Mouse (Mus musculus) cerebellum, adult 9-11 months (tissue): ENCODE measurements around the gene Prkacb.
"Not testable (repeated sequence)": the region's sequence is repeated elsewhere in the genome, so short reads cannot be mapped to it uniquely, and the experiment has no call there.

ENCODE experiments used
- DNase-seq: peaks from one replicate; pipeline ENCODE4 v3.0.0; 2022

Gene Prkacb

GRCm38 (mm10) chr3:146776711-146777110 is 36.1 kb downstream of the Prkacb start:
- DNase-seq = no peak

DNA sequence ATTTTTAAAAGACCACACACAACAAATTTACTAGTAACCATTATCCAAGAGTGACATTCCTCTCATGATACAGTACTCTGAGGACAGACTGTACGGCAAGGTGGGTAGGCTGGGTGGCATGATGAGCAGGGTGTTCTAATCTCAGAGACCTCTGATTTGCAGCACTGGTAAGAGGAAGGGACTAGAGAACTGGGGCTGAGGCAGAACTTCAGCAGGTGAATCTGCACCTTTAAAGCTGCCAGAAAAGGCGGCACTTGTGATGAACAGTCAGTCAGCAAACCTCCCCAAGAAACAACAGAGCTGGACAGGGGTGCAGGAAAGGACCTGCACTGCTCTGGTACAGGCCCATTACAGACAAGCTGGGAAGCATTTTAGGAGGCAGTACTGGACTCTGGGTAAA is 41.9 kb downstream of the Prkacb start:
- peak; percentile 46 for DNase-seq

DNA sequence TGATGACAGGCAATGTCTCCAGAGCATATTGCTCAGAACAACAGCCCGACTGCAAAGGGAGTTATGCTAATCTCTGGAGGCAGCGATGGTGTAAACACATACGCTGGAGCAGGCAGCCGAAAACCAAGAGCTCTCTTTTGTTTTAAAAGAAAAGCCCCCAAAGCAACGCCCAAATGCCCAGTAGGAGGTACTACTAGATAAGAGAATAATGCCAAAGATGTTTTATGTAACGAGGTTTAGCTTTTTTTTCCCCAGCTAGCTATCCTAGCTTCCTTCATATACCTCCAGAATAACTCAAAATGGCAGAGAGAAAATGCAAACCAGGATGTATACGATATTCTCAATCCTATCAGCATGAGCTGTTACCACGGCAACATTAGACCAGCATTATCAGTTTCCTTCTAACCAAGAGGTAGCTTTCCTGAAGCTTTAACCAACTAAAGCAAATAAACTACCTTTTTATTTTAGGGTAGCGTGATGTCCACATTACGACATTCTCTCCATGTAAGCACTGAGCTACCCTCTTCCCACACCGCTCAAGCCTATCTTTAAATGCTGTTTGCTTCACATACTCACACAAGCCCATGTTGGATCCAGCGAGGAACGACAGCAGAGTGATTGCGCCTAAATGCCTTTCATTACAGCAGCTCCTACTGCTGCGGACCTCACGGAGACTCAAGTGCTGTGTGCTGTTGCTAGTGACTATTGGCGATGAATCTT is 42.7 kb downstream of the Prkacb start:
- peak; percentile 65 for DNase-seq

DNA sequence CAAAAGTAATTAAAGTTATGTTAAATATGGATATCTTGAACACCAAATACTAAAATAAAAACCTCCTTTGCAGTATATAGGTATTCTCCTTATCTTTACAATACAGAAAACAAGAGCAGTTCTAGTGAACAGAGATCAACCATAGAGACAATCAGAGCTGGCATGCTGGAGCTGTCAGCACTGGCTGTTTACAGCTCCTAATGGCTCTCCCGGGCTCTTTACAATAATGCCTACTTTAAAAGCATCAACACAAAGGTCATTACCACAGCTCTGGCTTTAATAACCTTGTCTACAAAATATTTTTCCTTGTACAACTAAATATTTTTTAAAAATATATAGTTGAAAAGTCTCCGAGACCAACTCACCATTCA is 43.2 kb downstream of the Prkacb start:
- no peak for DNase-seq

DNA sequence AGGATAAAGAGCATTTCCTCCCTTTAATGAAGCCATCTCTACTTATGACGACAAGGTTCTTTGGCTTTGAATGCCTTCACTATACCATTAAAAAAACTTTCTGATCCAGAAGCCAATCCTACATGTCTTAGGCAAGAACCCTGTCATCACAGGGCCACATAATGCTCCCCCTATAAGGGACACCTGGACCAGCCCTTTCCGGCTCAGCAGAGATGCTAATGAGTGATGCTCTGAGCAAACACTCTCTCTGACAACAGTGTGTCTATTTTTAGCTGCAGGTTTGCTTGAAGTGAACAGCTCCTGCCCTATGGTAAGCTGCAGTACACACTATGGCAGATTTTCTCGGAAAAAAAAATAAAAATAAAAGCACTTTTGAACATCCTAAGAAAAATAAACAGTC is 43.9 kb downstream of the Prkacb start:
- DNase-seq = peak; percentile 79

DNA sequence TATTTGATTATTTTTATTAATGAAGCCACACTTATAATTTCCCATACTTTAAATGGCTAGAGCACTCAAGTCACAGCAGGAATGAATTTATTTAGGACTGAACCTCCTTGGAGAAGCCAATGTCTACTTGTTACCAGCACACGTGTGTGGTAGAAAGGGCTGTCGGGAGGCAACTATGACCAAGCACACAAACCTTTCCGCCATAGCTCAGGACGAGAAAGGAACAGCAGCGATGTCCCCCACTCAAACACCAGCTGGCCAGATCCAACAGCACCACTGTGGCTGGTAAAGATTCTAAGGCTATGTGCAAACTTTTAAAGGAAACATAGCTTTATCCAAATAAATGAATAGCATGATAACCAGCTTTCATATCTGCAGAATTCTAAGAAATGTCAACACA is 44.4 kb downstream of the Prkacb start:
- DNase-seq = no peak

- no peak for DNase-seq
Observed at GRCm38 (mm10) chr3:146766701-146767181, 46.0 kb downstream of the Prkacb start.

DNA sequence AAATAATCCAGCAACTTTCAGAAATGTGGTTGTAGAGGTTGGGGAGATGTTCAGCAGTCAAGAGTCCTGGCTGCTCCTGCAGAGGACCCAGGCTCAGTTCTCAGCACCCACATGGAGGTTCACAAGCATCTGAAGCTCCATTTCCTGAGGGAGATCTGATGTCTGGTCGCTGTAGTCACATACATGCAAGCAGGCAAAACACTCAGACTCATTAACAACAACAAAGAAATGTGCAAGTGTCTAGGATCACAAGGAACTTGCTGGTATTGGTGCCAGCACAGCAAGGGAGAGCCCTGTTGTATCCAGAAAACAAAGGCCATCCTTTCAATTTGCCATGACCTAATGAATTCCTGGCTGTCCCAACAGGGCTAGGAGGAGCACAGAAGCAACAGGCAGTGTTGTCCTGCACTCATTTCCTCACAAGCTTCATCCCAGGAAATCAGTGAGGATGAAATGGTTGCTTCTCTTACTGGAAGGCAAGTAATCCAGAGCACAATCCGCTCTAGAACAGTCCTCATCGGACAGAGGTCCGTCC is 46.7 kb downstream of the Prkacb start:
- DNase-seq = no peak

- DNase-seq = no peak
Observed at GRCm38 (mm10) chr3:146764871-146765529, 47.8 kb downstream of the Prkacb start.

- DNase-seq = not testable (repeated sequence)
Observed at GRCm38 (mm10) chr3:146763054-146763453, 49.7 kb downstream of the Prkacb start.

DNA sequence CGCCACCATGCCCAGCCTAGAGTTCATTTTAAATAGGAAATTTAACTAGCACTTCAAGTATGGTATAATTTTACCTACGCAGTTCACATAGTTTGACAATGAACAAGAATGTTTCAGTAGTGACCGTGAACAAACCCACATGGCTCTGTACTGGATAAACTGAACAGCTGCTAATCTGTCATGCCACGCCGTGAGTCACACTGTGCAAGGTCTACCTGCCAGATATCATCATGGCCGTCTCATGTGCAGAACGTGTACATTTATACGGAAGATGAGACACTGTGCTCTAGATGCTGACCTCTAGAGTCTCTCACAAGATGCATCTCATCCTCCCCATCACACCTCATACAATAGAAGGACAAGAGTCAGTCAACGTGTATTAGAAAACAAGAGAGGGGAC is 51.5 kb downstream of the Prkacb start:
- DNase-seq = no peak

DNA sequence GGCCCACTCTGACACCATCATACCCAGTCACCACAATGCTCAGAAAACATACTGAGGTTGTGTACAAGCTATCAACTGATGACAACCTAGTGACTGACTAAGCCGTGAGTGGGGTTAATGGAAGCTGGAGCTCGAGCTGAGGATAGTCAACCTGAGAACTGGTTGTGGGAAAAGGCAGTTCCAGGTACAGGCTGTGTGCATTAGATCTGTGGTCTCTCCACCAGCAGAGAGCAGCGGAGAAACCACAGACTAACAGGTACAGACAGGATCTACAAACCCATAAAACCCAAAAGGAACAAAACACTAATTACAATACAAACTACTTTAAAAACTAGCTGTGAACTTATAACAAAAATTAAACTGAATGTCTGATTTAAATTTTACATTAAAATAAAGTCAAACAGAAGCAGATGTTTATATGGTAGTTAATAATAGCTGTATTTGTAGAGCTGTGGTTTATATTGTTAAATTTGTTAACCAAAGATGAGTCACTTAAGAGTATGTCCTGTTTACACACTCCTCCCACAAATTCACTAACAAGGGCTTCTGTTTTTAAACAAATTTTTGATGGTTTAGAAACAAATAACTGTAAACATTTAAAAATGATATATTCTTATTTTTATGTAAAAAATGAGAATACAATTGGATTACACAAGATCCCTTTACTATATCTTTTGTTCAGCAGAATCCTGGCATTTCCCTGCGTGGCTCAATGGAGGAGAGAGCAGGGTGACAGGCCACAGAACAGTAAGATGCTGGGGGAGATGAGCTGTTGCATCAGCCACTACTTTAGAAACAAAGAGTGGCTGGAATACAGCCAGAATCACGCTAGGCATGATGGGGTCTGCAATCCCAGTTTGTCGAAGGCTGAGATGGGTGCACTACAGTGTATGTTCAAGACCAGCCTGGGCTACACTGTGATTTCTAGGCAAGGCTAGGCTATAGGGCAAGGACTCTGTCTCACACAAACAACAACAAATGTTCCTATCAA is 54.5 kb downstream of the Prkacb start:
- DNase-seq = no peak

- DNase-seq = no peak
Observed at GRCm38 (mm10) chr3:146754270-146754669, 58.5 kb downstream of the Prkacb start.

DNA sequence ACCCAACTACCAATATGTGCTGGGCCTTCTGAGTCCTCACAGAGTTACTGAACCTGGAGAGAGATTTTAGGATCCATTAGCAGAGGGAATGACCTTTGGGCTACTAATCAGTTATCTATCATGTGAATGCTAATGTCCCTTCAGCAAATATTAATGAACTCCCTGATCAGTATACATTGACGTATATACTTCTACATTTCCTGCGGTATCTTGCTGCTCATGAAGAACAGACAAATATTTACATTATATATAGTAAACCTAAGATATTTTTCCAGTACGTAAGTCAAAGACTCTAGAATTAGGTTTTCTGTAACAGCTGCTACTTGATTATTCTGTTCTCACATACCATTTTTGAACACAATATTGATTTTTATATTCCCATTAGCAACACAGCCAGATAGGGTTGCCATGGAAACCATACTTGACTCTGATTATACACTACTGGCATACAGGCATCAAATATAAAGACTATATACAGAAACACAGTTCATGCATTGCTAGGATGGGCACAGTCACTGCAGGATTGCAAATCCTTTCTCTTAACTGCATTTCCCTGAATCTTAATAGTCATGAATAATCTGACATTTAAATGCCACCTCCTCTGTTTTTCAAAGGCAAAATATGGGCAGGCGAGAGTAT is 71.1 kb downstream of the Prkacb start:
- no peak for DNase-seq

DNA sequence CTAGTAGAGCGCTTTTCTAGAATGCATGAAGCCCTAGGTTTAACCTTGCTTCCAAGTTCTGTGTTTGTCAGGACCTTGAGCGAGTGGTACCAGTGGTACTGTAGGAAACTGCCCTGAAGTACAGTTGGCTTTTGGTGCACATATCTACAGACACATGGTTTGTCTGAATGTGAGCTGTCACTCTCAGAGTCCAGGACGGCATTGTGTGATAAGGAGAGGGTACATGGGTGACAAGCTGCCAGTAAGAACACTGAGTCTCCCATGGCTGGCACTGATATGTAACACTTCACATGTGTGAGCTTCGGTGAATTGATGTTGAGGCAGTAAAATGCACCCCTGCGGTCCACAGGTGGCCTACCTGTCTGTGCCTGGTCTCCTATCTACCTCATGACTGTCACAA is 71.6 kb downstream of the Prkacb start:
- no peak for DNase-seq

DNA sequence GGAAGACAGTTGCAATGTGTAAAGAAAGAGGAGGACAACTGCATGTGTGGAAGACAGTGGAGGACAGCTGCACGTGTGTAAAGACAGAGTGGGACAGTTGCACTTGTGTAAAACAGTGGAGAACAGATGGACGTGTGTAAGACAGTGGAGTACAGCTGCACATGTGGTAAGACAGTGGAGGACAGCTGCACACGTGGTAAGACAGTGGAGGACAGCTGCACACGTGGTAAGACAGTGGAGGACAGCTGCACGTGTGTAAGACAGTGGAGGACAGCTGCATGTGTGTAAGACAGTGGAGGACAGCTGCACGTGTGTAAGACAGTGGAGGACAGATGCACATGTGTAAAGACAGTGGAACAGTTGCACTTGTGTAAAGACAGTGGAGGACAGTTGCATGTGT is 76.6 kb downstream of the Prkacb start:
- DNase-seq = not testable (repeated sequence)

DNA sequence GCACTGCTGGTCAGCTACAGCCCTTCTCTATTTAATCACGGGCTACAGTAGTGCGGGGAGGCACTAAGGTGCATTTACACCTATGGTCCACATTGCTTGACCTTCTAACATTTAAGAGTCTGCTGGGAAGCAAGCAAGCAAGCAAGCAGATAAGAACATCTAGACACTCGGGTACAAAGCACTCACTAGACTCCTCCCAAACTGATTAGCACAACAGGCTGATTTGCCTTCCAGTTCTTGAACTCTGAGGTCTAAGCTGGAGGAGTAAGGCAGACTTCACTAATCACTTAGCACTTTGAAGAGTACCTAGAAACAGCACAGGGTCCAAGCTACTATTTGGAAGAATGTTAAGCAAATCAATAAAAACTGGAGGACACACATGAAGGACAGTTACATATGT is 77.1 kb downstream of the Prkacb start:
- DNase-seq = no peak

DNA sequence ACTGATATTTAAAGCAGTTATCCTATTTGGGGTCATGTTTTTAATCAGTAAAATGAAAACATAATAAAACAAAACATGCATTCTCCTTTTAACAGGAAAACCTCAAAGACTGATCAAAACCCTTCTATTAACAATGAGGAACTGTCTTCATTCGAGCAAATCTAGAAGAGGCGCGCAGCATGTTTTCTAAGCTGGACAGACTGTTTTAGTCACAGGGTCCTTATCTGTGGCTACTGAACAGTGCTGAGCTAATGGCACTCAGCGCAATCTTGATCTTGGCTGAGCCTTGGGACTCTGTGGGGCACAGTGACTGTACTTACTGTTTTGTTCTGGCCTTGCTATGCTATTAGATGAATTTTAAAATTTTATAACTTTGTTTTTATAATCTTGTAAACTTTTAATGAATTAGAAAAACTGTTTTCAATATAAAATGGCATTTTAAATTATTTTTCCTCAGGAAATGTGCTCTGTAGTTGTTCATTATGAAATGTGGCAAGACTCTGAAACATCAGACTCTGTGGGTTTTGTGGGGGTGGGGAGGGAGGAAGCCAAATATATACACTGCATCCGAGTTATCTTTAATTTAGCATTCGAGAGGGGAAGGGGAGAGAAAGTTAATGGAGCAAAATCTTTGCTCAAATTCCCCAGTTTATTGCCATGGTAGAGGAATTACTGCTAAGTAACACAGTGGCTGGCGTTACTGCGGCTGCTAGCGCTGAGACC is 77.7 kb downstream of the Prkacb start:
- no peak for DNase-seq

- no peak for DNase-seq
Observed at GRCm38 (mm10) chr3:146731499-146731898, 81.3 kb downstream of the Prkacb start.

GRCm38 (mm10) chr3:146723037-146723436 is 89.8 kb downstream of the Prkacb start:
- DNase-seq = no peak

DNA sequence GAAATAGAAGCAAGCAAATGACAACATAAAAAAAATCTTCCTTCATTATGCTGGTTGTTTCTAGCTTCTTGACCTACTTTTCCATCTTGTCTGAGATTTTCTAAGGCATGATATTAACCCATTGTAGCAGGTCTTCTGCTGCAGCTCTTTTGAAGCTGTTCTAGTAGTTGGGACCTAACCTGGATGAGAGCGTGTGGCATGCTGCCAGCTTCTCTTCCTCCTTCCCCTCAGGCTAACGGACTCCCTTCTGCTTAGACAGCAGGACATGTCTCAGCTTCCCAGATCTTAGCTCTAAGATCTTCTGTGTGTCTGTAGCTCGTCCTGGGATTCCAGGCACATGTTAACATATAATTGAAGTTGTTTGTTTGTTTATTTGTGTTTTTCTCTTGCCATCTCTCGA is 93.1 kb downstream of the Prkacb start:
- peak; percentile 7 for DNase-seq

- DNase-seq = no peak
Observed at GRCm38 (mm10) chr3:146718251-146718650, 94.5 kb downstream of the Prkacb start.
